Mouse (Mus musculus): ENCODE results near the gene Dgat2.

GRCm38 (mm10) chr7:99229411-99229810 is 46.9 kb upstream of the Dgat2 start:
- TF ChIP-seq CTCF (IDR thresholded peaks at IDR 0.05; ENCODE audit: low read depth, low read length) (peak; percentile 61), POLR2A (IDR thresholded peaks at IDR 0.05; ENCODE audit: insufficient read depth, low read length) (no peak)

Data from ES-Bruce4 (cell line).